In the genomic region with DNA sequence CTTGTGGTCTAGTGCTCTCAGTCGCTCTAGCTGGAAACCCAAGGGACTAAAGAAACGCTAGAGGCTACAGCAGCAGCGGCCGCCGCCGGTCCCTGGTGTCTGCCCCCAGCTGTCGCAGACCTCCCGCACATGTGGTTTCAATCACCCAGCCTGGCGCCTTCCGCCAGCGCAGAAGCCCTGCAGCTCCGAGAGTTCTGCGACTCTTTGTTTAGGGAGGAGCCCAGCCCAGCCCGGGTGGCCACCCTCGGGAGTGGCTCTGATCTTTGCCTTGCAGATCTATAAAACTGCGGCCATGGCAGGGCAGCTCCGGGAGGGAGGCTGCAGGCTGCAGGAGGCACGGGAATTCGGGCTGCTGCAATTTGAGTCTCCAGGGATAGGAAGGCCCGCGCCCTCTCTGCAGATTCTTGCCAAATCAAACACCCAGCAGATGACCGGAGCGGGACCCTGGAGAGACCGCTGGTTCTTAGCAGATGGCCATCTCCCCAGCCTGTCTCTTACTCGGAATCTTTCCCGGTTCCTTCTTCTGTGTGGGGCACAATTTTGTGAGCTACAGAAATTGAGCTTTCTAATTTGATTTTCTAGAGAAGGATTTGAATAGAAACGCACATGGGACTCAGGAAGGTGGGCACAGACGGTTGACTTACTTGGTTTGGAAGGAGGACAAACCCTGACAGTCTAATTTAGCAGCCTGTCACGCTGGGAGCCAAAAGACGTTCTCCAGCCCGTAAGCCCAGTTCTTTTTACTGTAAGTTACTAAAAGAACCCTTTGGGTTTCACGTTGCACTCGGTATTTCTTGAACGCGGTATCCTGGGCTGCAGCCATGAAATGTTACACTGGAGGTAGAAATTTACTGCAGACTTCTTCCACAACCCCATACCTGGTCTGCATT, we compare ENCODE assay signal across 8 mouse cellular contexts. TPM values are rescaled to one million over a fixed set of nuclear protein-coding genes. Genes with fewer than 3 reads are reported as not detected.
DNase-seq lines count a peak whose midpoint lies in the region; ATAC-seq and TF ChIP-seq lines count a peak whose summit lies in the region.

No protein-coding gene starts in this region.

- H3K9ac ChIP-seq in forebrain, postnatal 0 days = peak overlapping the region; percentile 50

- peak overlapping the region; percentile 56 for H3K4me3 ChIP-seq in cerebellum, adult 2 months (replicated peaks; ENCODE audit: insufficient read depth, low read depth, low read length)
- peak overlapping the region; percentile 27 for H3K4me3 ChIP-seq in forebrain, postnatal 0 days (ENCODE audit: low read depth, low read length)
- H3K4me3 ChIP-seq in hindbrain, embryonic 10.5 days = peak overlapping the region; percentile 56
- H3K4me3 ChIP-seq in macrophage (ENCODE audit: inconsistent target) = peak overlapping the region; percentile 30

- H3K9me3 ChIP-seq in forebrain, postnatal 0 days (ENCODE audit: low read length) = no peaks in the 10 kb centered on the region
- H3K9me3 ChIP-seq in hindbrain, embryonic 10.5 days = no peaks in the 10 kb centered on the region

- H3K4me2 ChIP-seq in forebrain, postnatal 0 days (ENCODE audit: low read depth) = peak overlapping the region; percentile 56

- peak; percentile 16; the same call in 1 of the 2 replicates for TF ChIP-seq POLR2A in cerebellum, adult 2 months (IDR thresholded peaks at IDR 0.05; ENCODE audit: borderline replicate concordance, insufficient read depth, low read length)

- DNase-seq in adrenal gland, adult (ENCODE audit: inconsistent age in 2 of 2, low spot score in 1 of 2) = peak; percentile 59 to 83
- peak; percentile 78 to 83 for DNase-seq in cerebellum, adult 2 months
- DNase-seq in forebrain, postnatal 0 days = peak; percentile 79
- peak; percentile 86 for DNase-seq in hindbrain, embryonic 10.5 days (ENCODE audit: low spot score)
- peak; percentile 52 to 58 for DNase-seq in left cerebral cortex, postnatal 14 days (ENCODE audit: low spot score in 2 of 2)
- DNase-seq in right cerebral cortex, adult 2 months (ENCODE audit: low spot score in 2 of 2) = peak; percentile 39 to 54

- no peaks in the 10 kb centered on the region for H3K36me3 ChIP-seq in forebrain, postnatal 0 days (ENCODE audit: insufficient read depth)
- H3K36me3 ChIP-seq in hindbrain, embryonic 10.5 days = no peaks in the 10 kb centered on the region
- H3K36me3 ChIP-seq in macrophage (ENCODE audit: inconsistent target) = no peaks in the 10 kb centered on the region

- H3K4me1 ChIP-seq in cerebellum, adult 2 months (ENCODE audit: control insufficient read depth, insufficient read depth, low read length) = peaks cover 7% of the 10 kb centered on the region; the same call in 1 of the 2 replicates
- H3K4me1 ChIP-seq in forebrain, postnatal 0 days (ENCODE audit: insufficient read depth) = peaks cover 14% of the 10 kb centered on the region
- H3K4me1 ChIP-seq in hindbrain, embryonic 10.5 days (replicated peaks) = peaks cover 32% of the 10 kb centered on the region

- ATAC-seq in forebrain, postnatal 0 days = peak; percentile 78
- ATAC-seq in CD4-positive, CD25-positive, alpha-beta regulatory T cell, adult 4 months = no peak

- H3K27ac ChIP-seq in cerebellum, adult 2 months (ENCODE audit: insufficient read depth, low read length) = peak overlapping the region; percentile 80
- peak overlapping the region; percentile 90 for H3K27ac ChIP-seq in forebrain, postnatal 0 days (ENCODE audit: low read depth, low read length)
- peak overlapping the region; percentile 93 for H3K27ac ChIP-seq in hindbrain, embryonic 10.5 days
- peak overlapping the region; percentile 53 for H3K27ac ChIP-seq in macrophage

- WGBS in cerebellum, adult 2 months = under 1% methylated on average over 35 of the region's 35 CpGs
- 1% methylated on average over 35 of the region's 35 CpGs for WGBS in forebrain, postnatal 0 days
- under 1% methylated on average over 35 of the region's 35 CpGs for WGBS in hindbrain, embryonic 10.5 days
- 8% methylated on average over 35 of the region's 35 CpGs for WGBS in macrophage (ENCODE audit: missing documents)

- no peaks in the 10 kb centered on the region for H3K79me2 ChIP-seq in macrophage (ENCODE audit: inconsistent target)

- H3K27me3 ChIP-seq in cerebellum, adult 2 months (ENCODE audit: control insufficient read depth, insufficient read depth, low read length) = no peaks in the 10 kb centered on the region
- no peaks in the 10 kb centered on the region for H3K27me3 ChIP-seq in forebrain, postnatal 0 days (ENCODE audit: insufficient read depth, low read length)
- H3K27me3 ChIP-seq in hindbrain, embryonic 10.5 days (ENCODE audit: insufficient read depth, poor library complexity, severe bottlenecking) = no peaks in the 10 kb centered on the region

- TF ChIP-seq CTCF in cerebellum, adult 2 months (IDR thresholded peaks at IDR 0.05; ENCODE audit: borderline replicate concordance, insufficient read depth, low read depth, low read length) = no peak
- no peak for TF ChIP-seq CTCF in forebrain, postnatal 0 days (IDR thresholded peaks at IDR 0.05; ENCODE audit: low read depth)

- intact Hi-C loops in left cerebral cortex, postnatal 14 days (cut with DNase I) = loop anchor here (5.0 kb wide), 1 partner anchor 224 kb away; no protein-coding TSS in a partner anchor

RNA-seq across cellular contexts. Expression of a gene that starts 45.2 kb away (rescaled TPM):
- polyA plus RNA-seq in cerebellum, adult 2 months (2012; rRNA removed) = 21.7 and 21.8 TPM in 2 replicates
- 68.5 and 75.4 TPM in 2 replicates for total RNA-seq in forebrain, postnatal 0 days (2014; rRNA removed)
- 49.4 and 53.5 TPM in 2 replicates for polyA plus RNA-seq in forebrain, postnatal 0 days (2015; fragmentation: Nextera tagmentation; extraction: Ambion mirVana)
- 33.7 and 37.0 TPM in 2 replicates for polyA plus RNA-seq in hindbrain, embryonic 10.5 days (2016; fragmentation: Nextera tagmentation; extraction: Ambion mirVana)
- 10 to 100 TPM; 29.8 to 30.2 TPM for total RNA-seq in left cerebral cortex, postnatal 14 days (2021)
- total RNA-seq in macrophage (2018; cell fraction: chromatin; rRNA removed) = 1 to 10 TPM in 5 of 26 experiments, under 1 TPM in 14, not detected in 7; 0.13 to 4.9 (median 0.58) TPM
- under 1 TPM; 0.14 to 0.91 (median 0.32) TPM for total RNA-seq in macrophage (2018; cell fraction: cytosol; rRNA removed)
- total RNA-seq in macrophage (2018; cell fraction: nucleus; rRNA removed) = 1 to 10 TPM in 6 of 26 experiments, under 1 TPM in 20; 0.13 to 5.6 (median 0.66) TPM
- polyA plus RNA-seq in macrophage (2018) = 0.20 to 0.57 TPM (median 0.23 TPM) in 3 replicates
- polyA plus RNA-seq in CD4-positive, CD25-positive, alpha-beta regulatory T cell, adult 4 months (2017; shearing (Covaris generic)) = under 1 TPM in 1 of 2 experiments, not detected in 1; 0.42 TPM

Comparison
In these comparisons a context has a peak if more than half of its experiments do, and no peak if none do; other contexts are left out.
1. RNA of a gene that starts 45.2 kb away (polyA plus RNA-seq): 49.4 to 53.5 TPM in forebrain, postnatal 0 days, 33.7 to 37.0 TPM in hindbrain, embryonic 10.5 days and 21.7 to 21.8 TPM in cerebellum, adult 2 months; 0.42 TPM in CD4-positive, CD25-positive, alpha-beta regulatory T cell, adult 4 months and 0.20 to 0.57 TPM in macrophage; every median in the first group is over 10 times any median in the second.
2. Peak in every context shown above with its lines, with median percentiles within 50 percentile points of each other: DNase-seq, H3K27ac ChIP-seq and H3K4me3 ChIP-seq.